Comparison of ENCODE assay signal across 15 mouse cellular contexts in the genomic region with DNA sequence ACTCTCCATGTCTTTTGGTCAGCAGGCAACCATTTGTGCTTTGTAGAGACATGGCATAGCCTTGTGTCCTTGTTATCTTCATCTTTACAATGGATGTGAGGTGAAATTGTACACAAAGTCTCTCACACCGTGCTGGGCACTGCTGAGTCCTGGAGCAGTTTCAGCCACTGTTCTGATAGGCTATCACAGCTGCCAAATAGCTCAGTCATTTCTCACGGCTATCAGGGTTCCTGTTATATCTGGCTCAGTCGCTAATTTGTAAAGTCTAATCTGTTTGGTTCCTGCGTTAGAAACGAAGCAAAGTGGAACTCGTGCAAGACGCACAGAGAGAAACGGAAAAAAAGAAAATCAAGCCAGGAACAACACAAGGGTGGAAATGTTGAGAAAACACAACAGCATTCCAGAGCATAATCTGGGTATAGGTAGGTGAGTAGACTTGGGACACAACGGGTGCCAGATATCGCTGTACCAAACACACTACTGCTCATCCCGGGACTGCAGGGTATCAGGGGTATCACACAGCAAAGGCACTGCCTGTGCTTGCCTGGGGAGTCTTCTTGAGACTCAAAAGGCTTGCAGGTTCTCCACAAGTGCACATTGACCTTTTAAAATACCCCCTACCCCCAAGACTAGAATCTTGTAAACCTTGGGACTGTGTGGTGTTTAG.
"Had no signal": no experiment of that assay in that cellular context is flagged by ENCODE, and none has a peak within 500 bp of the region (broad histone marks: within the 10 kb centered on the region; RNA-seq: fewer than 3 reads in every experiment).

No protein-coding gene starts in this region.

- DNase-seq: kidney, postnatal 25 days; lung, adult 2 months; lung, postnatal 36 days; retina, postnatal 1 day; right cerebral cortex, postnatal 4 days; spleen, adult 18-20 months; thymus, adult 18-20 months; thymus, postnatal 25 days had no signal

- H3K9ac ChIP-seq: liver, embryonic 15.5 days; midbrain, embryonic 15.5 days; neural tube, embryonic 13.5 days had no signal

- H3K4me3 ChIP-seq: left cerebral cortex, adult 2 months; limb, embryonic 10.5 days; liver, embryonic 15.5 days; midbrain, embryonic 15.5 days; neural tube, embryonic 13.5 days had no signal

- H3K27me3 ChIP-seq: liver, embryonic 15.5 days; midbrain, embryonic 15.5 days; neural tube, embryonic 13.5 days had no signal

- H3K27ac ChIP-seq: left cerebral cortex, adult 2 months; limb, embryonic 10.5 days; liver, embryonic 15.5 days; midbrain, embryonic 15.5 days; neural tube, embryonic 13.5 days had no signal

- ATAC-seq: lung, postnatal 0 days; midbrain, embryonic 15.5 days had no signal

- H3K4me1 ChIP-seq: limb, embryonic 10.5 days; liver, embryonic 15.5 days; midbrain, embryonic 15.5 days; neural tube, embryonic 13.5 days had no signal

- H3K36me3 ChIP-seq: limb, embryonic 10.5 days; liver, embryonic 15.5 days; midbrain, embryonic 15.5 days; neural tube, embryonic 13.5 days had no signal

- H3K4me2 ChIP-seq: liver, embryonic 11.5 days; liver, embryonic 15.5 days; midbrain, embryonic 15.5 days; neural tube, embryonic 13.5 days had no signal

- H3K9me3 ChIP-seq: limb, embryonic 10.5 days; liver, embryonic 15.5 days; midbrain, embryonic 15.5 days; neural tube, embryonic 13.5 days had no signal
